Mouse (Mus musculus) central nervous system, embryonic 11.5 days (tissue): ENCODE data around the gene Prl5a1. TPM values are rescaled to one million over a fixed set of nuclear protein-coding genes. Genes with fewer than 3 reads are reported as not detected.

ENCODE experiments used
- polyA plus RNA-seq: library from polyadenylated mRNA; depleted of rRNA; stranded (reverse); fragments of >200 nt; gene quantifications from 2 replicates; pipeline ENCODE4 v1.2.3, GENCODE M21; 2012; rRNA removed

Prl5a1 gene
- not detected in 2 replicates for polyA plus RNA-seq

DNA sequence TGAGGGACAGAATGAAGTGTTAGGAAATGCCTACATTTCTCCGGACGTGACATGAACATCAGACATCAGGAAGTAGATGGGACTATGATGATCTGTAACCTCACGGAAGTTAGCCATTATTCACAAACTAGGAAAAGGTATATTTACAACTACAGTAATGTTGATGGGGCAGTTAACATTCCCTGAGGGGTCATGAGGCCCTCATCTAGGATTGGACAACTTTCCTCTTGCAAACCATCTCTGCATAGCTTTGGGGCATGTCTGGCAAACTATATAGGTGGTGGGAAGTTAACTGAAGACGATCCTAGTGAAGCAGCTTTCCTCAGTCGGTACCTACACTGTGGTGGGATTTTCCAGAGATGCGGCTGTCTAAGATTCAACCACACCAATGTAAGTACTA lies at the start of gene Prl5a1:
Gene Prl5a1, plus strand, starts transcription at position 301 of the 400 bp plus-strand sequence.

Other genes with a start within 250 kb of the Prl5a1 start
- gene Prl4a1, start 126.3 kb upstream of the Prl5a1 start, polyA plus RNA-seq, result not detected in 2 replicates
- 1.5 and 2.9 TPM in 2 replicates for gene Gm11361, start 115.0 kb downstream of the Prl5a1 start, polyA plus RNA-seq